Mouse (Mus musculus): ENCODE results near the gene Slc26a3.
"Not testable (repeated sequence)": the region's sequence is repeated elsewhere in the genome, so short reads cannot be mapped to it uniquely, and the experiment has no call there.

The Slc26a3 gene

DNA sequence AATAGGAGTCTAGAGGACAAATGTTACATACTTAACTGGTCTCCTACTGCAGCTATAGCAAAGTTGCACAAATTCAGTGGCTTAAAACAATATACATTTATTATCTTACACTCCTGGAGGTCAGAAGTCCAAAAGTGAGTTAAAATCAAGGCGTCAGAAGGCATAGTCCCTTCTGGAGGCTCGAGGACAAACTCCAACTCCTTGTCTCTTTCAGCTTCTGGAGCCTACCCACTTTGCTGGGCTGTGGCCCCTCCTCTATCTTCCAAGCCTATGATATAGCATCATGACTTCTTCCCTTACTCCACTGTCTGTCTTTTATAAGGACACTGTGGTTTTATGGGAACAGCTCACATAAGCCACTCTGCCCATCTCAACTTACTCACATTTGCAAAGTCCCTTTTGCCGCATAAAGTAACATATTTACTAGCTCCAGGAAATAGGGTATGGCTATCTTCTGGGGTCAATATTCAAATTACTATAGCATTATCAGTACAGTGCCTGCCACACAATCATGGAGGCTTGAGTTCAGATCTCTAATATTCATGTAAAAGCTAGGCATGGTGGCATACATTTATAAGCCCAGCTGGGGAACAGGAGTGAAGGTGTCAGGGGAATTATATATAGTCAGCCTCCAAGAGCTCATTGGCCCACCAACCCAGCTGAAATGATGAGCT, 31.4 kb downstream of the Slc26a3 start:
- DNase-seq (ENCODE audit: low spot score) = no peak

DNA sequence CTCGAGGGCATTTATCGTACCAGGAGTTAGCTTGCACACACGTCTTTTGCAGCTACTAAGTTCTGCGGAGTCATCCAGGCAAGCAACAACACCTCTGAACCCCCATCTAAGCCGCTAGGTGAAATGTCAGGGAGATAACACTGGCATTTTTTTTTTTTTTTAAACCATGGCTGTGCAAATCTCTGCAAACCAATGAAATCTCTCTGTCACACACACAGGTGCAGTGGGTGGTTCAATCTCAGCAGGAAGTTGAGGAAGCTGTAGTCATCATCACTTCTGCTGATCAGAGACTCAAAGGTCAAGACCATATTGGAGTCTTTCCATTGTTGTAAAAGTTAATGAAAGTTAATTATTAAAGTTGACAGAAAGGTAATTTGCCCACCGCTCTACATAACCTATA, 47.1 kb downstream of the Slc26a3 start:
- DNase-seq (ENCODE audit: low spot score) = no peak

- DNase-seq (ENCODE audit: low spot score) = no peak
Measured at GRCm38 (mm10) chr12:31439612-31440011, 48.9 kb downstream of the Slc26a3 start.

- no peak for DNase-seq (ENCODE audit: low spot score)
Measured at GRCm38 (mm10) chr12:31444131-31444546, 53.5 kb downstream of the Slc26a3 start.

DNA sequence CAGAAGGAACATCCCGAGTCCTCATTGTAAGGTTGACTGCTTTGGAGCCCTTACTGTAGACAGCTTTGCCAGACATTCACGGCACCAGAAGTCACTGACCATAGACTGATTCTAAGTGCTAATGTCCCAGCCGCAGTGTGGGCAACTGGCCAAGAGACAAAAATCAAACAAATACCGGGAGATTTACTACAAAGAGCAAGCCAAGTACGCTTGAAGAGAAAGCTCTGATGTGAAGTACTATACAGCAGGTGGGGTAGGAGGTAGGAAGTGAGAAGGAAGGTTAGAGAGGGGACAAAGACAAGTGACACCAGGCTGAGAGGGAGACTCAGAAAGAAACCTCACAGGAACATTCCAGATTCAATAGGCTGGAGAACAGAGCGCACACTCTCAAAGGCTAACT, 54.2 kb downstream of the Slc26a3 start:
- DNase-seq (ENCODE audit: low spot score) = no peak

GRCm38 (mm10) chr12:31449341-31449740, 58.7 kb downstream of the Slc26a3 start:
- no peak for DNase-seq (ENCODE audit: low spot score)

DNA sequence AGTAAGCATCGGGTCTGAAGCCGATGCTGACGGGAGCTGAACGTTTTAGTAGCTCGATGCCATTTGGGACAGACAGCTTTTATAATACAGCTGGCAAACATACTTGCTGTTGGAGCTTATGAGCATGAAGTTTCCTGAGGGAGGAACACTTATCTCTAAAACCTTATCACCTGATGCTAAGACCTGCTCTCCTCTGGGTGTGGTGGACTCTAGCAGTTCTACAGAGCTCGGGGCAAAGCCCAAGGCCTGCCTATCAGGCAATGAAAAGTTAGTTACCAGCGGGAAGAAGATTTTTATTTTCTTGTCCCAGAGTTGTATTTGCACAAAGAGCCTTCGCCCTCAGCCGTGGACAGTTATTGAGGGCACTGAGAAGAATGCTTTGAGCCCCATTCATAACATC, 65.6 kb downstream of the Slc26a3 start:
- DNase-seq (ENCODE audit: low spot score) = no peak

- no peak for DNase-seq (ENCODE audit: low spot score)
Measured at GRCm38 (mm10) chr12:31458474-31458873, 67.8 kb downstream of the Slc26a3 start.

DNA sequence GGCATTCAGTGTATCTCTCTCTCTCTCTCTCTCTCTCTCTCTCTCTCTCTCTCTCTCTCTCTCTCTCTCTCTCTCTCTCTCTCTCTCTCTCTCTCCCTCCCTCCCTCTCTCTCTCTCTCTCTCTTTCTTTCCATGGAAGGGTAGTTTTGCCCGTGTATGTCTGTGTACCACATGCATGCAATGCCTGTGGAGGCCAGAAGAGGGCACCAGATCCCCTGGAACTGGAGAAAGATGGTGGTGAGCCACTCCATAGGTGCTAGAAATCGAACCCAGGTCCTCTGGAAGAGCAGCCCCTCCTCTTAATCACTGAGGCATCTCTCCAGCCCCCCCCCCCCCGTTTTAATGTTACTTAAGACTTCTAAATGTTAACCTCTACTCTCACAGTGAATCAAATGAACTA, 69.6 kb downstream of the Slc26a3 start:
- DNase-seq (ENCODE audit: low spot score) = not testable (repeated sequence)

GRCm38 (mm10) chr12:31461371-31461770, 70.7 kb downstream of the Slc26a3 start:
- no peak for DNase-seq (ENCODE audit: low spot score)

- no peak for DNase-seq (ENCODE audit: low spot score)
Measured at GRCm38 (mm10) chr12:31462615-31463014, 71.9 kb downstream of the Slc26a3 start.

DNA sequence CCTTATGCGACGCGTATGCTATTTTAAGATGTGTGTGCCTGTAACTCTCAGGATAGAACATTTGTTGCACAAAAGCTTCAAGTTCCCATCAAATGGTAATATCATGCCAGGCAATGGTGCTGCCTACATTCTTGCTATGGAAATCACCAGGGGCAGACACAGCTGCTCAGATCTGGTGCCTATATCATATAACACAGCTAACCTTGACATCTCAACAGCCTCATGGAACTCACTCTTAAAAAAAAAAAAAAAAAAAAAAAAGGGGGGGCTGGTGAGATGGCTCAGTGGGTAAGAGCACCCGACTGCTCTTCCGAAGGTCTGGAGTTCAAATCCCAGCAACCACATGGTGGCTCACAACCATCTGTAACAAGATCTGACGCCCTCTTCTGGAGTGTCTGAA, 87.5 kb downstream of the Slc26a3 start:
- DNase-seq (ENCODE audit: low spot score) = not testable (repeated sequence)

GRCm38 (mm10) chr12:31486431-31486830, 95.8 kb downstream of the Slc26a3 start:
- no peak for DNase-seq (ENCODE audit: low spot score)

DNA sequence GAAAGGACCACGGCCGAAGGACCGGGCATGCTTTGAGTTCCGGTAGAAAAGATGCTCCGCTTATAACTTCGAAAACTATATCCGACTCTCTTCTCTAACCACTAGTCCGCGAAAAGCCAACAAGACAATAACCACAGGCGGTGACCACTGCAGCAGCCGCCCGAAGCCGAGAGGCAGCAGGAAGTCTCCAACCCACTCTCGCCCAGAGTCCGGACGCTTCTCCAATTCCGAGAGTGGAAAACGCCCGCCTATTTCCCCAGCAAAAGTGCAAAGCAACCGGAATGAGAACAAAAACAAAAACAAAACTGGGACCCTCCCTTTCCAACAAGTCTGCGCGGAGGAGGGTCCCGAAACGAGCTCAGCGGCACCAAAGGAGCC, 108.3 kb downstream of the Slc26a3 start:
- no peak for DNase-seq (ENCODE audit: low spot score)

DNA sequence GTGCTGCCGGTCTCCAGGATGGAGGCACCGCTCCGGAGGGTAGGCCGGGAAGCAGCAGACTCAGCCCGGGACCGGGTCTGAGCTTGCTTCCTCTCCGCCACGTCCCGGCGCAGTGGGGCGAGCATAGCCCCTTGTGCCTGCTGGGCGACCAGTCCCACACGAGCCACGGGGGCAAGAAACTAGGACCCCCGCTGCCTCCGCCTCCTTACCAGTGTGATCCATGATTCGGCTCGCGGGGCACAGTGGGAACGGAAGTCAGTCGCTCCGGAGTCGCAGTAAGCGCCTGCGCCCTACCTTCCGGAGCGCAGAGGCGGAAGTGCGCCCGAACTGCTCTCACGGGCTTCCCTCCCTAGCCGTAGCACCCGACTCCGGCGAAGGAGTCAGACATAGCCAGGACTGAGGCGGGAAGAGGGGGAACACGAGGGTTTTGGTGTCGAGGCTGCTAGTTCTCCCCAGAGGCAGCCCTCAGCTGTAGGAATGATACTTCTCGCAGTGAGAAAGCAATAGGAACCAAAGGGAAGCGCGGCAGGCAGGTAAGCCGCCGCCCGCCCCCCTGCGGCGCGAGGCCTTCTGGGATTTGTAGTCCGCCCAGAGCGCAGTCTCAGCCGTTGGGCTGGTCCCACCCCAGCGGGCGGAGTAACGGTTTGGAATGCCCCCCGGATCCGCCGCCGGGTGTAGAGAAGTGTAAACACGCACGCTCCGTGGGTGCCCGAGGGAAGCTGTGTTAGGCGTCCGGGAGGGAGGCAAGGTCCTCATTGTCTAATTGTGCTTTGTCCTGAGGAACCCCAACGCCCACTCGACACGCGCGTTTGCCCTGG, 108.9 kb downstream of the Slc26a3 start, which contains the start of gene Cbll1:
TSS of gene Cbll1 (minus strand) at position 303 of the 818 bp plus-strand sequence.
- DNase-seq (ENCODE audit: low spot score) = peak; percentile 88

DNA sequence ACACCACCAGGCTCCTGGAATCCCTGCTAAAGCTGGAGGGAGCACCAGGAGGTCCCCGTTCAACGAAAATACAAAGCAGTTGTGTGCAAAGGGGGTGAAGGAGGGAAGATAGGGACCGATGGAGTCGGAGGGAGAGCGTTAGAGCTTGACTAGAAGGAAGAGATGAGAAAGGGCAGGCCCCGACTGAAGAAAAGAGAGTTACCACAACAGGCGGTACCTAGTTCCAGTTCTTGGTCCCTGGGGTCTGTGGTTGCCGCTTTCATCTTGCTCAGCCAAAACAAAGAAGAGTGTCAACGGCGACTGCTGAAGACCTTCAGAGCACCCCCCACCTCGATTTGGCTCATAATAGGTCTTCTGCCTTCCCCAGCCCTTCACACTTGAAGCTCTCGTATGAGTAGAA, 109.5 kb downstream of the Slc26a3 start:
- no peak for DNase-seq (ENCODE audit: low spot score)

DNA sequence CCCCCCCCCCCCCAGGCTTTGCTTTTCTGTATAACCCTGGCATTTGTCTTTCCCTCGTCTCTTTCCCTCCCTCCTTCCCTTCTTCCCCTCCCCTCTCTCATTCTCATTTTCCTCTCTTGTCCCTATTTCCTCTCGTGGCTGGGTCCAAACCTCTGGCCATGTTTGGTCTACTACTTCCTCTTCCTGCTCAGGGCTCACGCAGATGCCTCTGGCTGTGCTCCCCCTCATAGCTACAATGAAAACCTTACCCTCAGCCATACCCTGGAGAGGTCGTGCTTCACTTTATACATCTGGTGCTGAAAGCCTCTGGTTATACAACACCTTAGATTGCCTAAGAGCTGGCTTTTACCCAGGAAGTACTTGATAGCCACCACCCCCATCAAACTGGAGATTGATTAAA, 110.6 kb downstream of the Slc26a3 start:
- no peak for DNase-seq (ENCODE audit: low spot score)

DNA sequence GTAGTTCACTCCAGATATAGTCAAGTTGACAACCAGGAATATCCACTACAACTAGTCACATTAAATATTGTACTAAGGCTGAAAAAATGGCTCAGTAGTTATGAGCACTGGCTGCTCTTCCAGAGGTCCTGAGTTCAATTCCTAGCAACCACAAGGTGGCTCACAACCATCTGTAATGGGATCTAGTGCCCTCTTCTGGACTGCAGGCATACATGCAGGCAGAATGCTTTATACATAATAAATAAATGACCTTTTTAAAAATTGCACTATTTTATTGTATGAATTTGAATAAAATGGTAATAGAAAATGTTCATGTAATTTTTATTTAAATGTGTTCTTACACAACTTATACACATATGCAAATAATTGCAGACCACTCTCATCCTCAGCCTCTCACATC, 112.5 kb downstream of the Slc26a3 start:
- no peak for DNase-seq (ENCODE audit: low spot score)

DNA sequence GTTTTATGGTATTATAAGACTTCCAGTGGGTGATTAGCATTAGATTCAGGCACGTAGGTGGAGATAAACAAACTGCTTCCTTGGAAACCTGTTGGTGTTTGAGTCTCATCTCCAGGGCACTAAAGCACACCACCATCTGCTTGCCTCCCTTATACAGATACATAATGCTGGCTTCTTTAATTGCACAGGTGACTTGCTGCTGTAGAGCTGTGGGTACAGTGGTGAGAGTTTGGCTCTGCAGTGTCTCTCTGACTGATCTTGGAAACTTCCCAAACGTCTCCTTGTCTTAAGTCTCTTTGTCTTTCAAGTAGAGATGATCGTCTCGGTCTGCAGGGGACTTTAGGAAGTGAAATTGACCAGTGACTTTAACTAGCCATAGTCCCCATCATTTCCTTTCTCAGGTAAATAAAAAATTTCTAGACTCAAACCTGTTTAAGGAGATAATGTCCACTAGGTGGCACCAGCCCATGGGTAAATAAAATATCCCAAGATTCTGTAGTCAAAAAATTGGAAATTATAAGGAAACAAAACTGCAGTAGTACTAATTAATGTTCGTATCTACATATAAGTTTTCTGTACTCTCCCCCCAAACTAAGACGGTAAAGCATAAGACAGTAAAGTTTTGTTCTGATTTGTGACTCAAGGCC, 117.2 kb downstream of the Slc26a3 start:
- peak; percentile 33 for DNase-seq (ENCODE audit: low spot score)

- no peak for DNase-seq (ENCODE audit: low spot score)
Measured at GRCm38 (mm10) chr12:31508496-31508895, 117.8 kb downstream of the Slc26a3 start.

GRCm38 (mm10) chr12:31511218-31511617, 120.5 kb downstream of the Slc26a3 start:
- no peak for DNase-seq (ENCODE audit: low spot score)

- no peak for DNase-seq (ENCODE audit: low spot score)
Measured at GRCm38 (mm10) chr12:31512634-31513411, 122.2 kb downstream of the Slc26a3 start.
